Mouse (Mus musculus) hindlimb bud, embryonic 11.5 days (tissue): ENCODE results near the gene Aagab.

Experiments
- DNase-seq: peaks from one replicate; pipeline ENCODE4 v3.0.0-alpha.2; 2012; ENCODE audit warnings: low read depth, low spot score; ENCODE audit errors: extremely low spot score

Aagab gene

DNA sequence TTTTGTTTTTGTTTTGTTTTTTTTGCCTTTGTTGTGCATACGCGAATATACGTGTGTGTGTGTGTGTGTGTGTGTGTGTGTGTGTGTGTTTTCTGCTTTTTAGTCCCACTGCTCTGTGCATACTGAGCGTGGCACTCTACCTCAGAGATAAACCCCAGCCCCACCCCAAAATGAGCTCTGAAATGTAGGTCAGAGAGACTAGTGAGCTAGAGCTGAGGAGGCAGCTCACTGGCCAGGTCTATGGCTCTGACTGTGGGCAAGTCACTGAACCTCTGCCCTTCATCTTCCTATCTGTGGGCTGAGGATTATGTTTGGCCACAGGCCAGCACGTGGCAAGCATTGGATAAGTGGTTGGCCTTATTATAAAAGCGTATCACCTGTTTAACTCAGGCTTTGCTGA lies 1.4 kb downstream of the Aagab start:
- DNase-seq = no peak

DNA sequence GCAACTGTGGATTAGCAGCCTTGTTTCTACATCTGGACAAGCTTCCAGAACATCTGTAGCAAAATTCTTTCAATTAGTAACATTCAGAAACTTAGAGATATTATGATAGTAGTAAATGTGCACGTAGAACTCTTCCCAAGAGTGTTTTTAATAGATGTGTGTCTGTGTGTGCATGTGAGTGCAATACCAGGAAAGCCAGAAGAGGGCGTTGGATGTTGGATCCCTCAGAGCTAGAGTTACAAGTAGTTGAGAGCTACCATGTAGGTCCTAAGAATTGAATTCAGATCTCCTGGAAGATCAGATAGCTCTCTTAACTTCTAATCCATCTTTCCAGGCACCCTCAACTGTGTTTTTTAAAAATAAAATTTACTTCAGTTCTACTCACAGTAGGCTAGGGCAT lies 4.1 kb downstream of the Aagab start:
- DNase-seq = no peak

DNA sequence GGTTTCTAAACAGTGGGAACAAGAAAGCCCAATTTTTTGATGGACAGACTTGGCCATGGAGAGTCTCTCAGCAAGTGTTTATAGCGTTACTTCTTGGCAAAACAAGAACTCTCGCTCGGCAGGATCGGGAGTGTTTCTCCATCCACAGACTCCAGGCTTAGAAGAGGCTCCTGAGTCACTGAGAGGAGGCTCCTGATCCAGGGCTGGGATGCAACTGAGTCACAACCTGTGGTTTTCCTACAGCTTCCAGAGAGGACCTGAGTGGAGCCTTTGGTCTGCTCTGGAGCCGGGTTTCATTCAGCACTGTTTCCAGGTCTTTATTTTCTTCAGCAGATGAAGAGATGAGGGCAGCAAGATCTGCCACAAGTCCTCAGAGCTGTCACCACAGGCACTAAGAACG lies 5.5 kb downstream of the Aagab start:
- DNase-seq = no peak

DNA sequence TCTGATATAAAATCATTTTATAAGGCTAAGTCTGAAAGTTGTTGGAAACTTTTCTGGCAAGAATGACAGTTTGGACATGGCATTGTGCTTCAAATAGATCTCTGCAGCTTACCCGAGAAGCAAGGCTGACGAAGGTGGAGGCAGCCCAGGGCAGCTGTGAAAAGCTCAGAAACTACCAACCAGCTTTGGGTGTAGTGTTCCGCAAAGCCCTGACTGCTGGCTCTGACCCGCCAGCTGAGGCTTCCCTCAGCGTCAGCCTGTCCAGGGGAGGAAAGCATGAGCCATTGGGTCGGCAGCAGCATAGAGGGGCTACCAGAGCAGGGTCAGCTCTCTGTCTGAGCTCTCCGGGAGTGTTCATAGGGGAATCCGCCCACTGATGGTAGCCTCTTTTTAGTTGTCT lies 6.8 kb downstream of the Aagab start:
- DNase-seq = no peak

DNA sequence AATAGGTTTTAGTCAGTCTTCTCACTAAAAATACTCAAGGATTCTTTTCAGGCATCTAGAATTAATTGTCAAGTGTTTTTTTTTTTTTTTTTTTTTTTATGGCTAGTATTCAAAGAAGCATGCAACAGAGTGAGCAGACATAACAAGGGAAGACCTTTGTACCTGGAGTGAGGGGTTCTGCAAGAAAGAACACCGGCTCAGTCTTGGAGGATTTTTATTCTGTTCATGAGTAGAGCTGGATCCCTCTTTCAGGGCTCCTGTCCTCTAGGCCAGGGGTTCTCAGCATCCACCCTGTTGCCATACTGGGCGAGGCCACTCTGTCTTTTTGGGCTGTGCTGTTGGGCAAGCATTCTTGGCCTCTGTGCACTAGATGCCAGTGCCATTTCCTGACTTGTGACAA lies 7.3 kb downstream of the Aagab start:
- no peak for DNase-seq

DNA sequence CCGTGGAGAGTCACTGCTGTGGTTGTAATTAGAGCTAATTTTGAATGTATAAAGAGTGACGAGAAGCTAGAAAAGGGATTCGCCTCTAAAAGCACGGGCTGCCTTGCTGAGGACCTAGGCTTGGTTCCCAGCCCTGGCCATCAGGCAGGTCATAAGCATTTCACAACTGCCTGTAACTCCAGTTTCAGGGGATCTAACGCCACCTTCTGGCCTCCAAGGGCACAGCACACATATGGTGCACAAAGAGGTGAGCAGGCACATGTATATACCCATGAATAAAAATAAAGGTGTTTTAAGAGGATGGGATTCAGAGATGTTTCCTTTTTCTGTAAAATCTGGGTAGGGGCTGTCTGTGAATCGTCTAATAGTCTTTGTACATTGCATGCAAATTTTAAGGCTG lies 7.8 kb downstream of the Aagab start:
- no peak for DNase-seq

DNA sequence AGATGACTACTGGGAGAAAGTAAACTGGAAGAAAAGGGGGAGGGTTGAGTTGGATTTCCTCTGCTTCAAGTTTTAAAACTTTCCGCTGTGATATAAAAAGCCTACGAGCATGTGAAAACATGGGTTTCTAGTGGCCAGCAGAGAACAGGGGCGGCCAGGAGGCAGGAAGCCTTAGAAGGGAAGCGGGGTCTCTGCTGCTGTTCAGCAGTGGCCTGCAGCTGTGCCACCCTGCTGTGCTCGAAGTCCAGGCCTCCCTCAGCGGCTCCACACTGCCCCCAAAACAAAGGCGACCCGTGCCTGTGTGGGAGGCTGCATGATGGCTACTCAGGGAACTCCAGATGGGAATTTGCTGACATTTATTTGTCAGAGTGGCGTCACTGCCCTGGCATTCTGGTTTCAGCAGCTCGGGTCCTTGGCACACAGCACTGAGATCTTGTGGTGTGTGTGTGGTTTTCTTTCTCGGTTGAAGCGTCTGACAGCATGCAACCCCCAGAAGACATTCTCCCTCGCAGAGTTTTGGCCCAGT lies 8.4 kb downstream of the Aagab start:
- no peak for DNase-seq

DNA sequence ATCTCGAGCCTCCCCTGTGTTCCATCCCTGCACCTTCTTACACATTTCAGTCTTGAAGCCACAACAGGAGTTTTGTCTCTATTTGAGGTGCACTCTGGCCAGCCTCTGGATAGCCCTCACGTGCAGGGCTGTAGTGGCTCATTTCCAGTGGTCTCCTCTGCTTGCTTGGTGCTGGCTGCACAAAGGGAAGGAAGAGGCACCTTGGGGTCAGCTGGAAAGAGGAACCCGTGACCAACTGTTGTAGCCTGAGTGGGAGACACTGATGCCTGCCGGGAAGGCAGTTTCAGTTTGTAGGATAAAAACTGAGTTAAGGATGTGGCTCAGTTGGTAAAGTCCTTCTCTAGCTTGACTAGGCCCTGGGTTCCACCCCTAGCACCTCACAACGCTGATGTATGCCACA lies 9.5 kb downstream of the Aagab start:
- no peak for DNase-seq

DNA sequence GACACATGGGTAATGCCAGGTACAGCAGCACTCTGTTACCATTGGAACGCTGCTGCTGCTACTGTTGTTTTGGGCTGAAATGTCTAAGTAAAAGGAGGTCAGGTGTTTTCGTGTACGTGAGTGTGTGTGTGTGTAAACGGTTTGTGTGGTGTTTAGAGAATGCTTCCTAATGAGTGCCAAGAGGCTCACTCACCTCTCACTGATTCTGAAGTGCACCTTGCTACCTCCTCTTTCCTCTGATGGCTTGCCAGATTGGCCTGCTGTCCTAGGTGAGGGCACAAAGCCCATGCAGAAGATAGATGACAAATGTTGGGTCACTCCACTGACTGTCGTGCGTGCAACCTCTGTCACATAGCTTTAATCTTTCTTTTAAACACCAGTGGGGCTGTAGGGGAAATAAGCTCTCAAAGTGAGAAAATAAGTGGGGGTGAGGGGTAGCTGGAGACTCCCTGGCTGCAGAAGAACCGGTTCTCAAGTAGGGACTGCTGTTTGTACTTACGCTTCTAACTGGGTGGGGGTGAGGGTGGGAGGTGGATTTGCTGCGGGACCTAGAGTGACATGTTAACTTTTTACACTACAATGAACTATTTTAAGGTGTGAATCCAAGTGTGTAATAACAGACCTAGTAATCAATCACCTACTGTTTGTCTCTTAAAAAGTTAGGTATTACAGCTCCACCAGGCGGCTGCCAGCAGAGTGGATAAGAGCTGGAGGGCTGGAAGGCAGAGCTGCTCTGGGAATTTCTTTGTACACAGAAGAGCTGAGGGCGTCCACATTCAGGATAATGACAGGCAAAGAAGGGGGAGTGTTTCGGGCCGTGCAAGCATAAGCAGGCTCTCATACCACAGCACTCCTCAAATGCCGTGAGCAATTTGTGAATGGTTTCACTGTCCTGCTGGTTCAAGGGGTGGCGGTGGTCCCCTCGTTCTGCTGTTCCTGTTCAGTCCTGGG lies 10.4 kb downstream of the Aagab start:
- no peak for DNase-seq

DNA sequence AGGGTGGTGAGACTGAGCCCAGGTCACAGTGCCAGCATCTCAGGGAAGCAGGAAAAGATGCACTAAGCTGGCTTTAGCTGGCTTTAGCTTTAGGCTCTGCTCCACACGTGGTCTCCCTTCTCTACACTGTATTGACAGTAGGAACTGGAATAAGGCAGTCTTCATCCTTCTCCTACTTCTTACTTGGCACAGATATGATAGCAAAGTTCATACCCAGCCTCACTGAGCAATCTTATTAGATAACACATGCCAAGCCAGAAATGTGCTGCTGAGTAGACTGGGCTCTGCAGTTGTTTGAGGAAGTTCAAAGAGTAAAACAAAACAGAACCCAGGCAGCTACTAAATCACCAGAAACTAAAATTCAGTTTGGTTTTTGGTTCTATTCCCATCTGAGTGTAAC lies 11.1 kb downstream of the Aagab start:
- DNase-seq = no peak

DNA sequence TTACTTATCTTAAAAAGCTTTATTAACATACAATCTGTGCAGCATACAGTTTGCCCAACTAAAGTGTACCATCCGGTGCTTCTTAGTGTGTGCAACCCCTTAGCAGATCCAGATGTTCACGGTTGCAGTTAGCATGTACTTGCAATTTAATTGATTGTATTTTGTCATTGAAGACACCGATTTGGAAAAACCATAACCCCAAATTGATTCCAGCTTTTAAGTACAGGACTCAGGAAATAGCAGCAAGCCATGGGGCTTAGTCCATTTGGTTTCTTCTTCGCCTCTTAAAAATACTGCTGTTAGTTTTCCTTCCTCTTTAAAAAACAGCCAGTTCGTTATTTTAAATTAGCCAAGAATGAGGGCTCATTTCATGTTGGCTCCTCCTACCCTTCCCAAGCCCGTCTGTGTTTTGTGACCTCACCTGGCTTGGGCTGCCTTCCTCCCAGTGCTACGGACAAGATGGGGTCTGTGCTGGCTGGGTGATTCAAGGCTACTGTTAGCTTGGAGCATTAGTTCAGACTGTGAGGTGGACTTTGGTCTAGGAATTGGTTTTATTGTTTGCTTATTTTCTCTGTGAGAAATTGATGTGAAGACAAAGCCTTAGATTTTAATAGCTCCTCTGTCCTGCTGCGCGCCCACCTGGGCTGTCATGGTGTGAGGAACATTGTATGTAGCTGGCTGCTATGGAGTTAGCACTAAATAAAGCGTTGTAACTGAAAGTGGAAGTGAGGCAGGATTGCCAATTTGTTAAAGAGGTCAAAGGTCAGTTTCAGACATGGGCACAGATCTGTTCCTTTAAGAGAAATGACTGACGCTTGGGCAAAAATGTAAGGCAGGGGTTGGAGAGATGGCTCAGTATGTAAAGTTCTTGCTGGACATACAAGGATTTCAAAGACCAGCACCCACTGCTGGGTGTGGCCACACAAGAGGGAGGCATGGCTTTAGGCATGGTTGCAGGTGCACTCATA lies 11.8 kb downstream of the Aagab start:
- no peak for DNase-seq

DNA sequence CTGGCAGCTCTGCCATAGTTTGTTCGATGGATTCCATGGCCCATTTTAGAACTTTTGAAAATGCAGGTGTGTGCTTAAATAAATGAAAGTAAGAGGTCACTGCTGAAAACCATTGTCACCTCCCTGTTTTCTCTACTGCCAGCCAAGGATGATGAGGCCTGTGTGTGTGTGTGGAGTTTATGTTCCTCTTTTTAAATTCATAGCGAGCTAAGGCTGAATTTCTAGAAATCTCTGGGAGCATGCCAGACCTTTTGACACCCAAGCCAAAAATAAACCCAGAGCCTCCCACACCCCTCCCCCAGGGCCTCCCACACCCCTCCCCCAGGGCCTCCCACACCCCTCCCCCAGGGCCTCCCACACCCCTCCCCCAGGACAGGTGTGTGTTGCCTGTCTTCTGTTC lies 15.5 kb downstream of the Aagab start:
- DNase-seq = no peak

DNA sequence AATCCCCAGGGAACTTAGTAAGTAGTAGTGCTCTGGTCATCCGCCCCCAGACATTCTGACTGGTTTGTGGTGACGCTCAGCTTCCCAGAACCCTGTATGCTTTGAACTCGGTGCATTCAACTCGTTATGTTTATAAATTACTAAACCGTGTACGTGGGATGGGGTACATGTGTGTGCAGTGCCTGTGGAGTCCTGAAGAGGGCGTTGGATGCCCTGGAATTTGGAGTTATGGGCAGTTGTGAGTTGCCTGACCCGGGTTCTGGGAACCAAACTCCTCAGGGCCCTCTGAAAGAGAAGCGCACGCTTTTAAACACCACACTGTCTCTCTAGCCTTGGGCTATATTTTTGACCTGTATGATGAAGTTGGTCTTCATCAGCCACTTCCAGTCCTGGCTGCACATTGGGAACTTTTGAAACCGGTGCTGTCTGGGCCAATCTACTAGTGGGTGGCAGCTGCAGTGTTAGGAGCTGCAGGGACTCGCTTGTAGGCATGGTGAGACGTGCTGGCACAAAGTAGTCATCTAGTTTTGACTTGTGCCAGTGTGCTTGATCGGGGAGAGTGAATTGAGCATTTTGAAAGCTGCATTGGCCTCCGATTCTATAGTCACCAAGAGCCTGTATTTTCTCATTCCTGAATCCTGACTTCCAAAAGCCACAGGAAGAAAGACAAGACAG lies 21.6 kb downstream of the Aagab start:
- no peak for DNase-seq

DNA sequence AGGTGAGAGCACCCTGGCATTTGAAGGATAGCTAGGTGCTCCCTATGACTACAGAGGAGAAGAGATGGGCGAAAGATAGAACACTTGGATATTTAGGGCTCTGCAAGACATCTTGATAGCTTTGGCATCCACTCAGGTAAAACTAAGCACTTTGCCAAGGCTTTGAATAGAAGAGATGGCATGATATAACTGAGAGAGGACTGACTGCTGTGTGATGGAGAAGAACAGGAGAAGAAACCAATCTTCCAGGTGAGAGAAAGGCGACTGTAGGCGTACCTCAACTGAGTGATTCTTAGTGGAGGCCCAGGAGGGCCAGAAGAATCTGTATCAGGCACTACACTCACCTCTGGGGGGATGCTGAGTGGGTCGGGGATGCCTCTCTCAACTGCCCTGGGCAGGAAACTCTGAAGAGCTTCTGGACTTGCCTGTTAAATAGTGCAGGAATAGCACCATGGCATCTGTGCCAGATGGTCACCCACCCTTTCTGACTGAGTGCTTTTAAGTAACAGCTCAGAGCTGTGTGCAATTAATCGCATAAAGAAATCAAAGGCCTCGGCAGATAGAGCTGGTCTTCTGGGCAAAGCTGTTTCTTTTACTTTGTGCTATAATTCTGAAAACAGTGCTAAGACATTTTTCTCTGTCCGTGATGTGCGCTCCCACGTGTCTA lies 22.8 kb downstream of the Aagab start:
- DNase-seq = no peak

DNA sequence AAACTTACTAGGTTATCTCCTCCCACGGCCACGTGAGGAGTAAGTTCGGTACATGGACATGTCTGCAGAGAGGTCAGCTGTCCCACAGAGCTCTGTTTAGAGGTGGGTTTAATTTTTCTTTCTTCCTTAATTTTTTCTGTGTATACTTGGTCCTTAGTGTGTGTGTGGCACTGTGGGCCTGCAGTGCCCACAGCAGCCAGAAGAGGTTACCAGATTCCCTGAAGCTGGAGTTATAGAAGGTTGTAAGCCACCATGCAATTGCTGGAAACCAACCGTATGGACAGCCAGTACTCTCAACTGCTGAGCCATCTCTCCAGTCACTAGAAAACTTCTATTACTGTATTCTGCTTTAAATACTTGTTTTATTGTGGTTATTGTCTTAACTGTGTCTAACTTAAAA lies 29.6 kb downstream of the Aagab start:
- no peak for DNase-seq

DNA sequence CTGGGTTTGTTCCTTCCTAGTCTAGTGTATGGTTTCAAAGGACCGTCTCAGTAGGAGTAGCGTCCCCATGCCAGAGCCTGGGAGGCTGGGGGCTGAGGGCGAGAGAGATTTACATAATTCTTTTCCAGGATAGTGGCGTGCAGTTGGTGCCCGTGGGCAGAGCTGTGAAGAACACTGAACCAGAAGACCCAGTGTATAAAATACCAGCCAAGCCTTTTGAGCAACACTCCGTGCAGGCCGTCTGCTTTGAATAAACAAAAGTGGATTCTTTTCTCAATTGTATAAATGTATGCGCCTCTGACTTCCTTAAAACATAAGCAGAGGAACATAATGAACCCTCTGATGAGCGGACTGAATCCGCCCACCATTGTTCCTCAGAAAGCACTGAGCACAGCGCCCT lies 30.5 kb downstream of the Aagab start:
- no peak for DNase-seq

DNA sequence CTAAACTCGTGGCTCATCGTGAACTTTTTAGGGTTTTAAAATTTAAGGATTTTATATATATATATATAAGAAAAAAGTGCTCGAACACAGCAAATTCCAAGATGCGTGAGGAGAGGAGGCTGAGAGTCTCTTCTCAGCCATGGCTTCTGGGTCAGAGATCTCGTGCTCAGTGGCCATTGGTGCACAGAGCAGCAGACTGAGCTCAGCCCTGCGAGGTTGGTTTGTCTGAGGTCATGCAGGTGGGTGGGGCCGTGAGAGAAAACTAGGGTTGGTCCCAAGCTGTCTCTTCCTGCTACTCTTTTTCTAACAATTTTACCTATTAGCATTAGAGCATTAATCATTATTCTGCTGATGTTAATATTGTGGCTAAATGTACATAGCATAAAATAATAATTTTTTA lies 30.9 kb downstream of the Aagab start:
- no peak for DNase-seq

DNA sequence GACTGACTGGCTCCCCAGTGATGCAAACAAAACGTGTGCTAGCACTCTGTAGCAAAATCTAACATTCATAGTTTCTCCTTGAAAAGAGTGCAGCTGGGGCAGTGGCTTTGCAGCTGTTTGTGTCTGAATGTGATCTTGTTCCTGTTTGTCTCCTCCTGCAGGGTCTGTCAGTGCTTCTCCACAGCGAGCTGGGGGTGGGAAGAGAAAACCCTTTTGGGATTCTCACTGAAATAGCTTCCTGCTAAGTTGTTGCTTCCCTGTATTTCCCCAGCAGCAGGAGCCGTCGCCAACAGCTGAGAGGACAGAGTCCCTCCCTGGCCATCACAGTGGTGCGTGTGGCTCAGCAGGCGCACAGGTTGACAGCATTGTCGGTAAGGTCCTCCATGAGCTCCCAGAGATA lies 33.7 kb downstream of the Aagab start:
- DNase-seq = no peak

DNA sequence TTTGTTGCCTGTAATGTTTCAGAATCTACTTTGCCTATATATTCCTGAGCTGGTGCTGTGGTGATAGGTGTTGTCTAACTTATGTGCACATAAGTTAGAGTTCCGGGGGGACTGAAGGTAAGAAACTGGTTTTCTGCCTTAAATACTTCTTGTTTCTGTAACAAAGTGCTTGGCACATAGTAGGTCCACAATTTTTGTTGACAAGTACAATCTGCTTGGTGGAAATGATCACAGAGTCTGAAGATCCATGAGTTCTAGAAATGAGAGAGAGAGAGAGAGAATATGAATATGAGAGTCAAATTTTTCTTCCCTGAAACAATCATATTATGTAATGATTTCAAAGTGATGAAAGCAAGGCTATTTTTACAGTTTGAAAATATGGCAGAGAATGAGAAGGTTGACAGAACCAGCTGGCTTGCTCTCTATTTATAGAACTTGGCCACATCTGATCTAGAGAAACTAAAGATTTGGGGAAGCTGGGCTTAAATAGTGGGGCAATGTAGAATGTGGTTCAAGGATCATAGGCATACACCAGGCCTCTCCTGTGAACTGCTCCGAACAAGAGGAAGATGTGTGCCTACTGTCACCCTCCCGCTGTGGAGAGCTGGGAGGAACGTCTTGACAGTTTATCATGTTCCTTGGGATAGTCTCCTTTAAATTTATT lies 39.7 kb downstream of the Aagab start:
- no peak for DNase-seq

DNA sequence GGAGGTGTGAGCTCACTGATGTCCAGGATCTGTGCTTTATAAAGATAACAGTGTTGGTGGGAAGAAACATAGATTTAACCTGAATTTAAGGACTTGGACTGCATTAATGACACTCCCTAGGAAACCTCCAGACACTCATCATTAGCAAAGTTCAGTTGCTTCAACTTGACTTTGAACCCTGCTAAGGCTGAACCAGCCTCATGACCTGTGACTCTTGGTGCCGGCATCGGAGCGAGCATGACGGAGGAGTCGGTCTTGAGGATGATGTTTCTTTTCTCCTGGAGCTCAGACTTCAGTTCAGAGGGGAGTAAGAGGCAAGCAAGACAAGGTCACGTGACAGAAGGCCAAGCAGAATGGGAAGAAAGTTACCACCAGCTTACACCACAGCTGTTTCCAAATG lies 41.6 kb downstream of the Aagab start:
- DNase-seq = no peak
